Mouse (Mus musculus): Measurements from ENCODE around the gene Cxcl10.
"Not testable (repeated sequence)": the region's sequence is repeated elsewhere in the genome, so short reads cannot be mapped to it uniquely, and the experiment has no call there.

Cxcl10 gene

GRCm38 (mm10) chr5:92369151-92369994, 20.7 kb upstream of the Cxcl10 start:
- no peak for DNase-seq (ENCODE audit: low spot score)

- DNase-seq (ENCODE audit: low spot score) = no peak
These were observed 19.7 kb upstream of the Cxcl10 start for GRCm38 (mm10) chr5:92368392-92368791.

- DNase-seq (ENCODE audit: low spot score) = no peak
These were observed 17.9 kb upstream of the Cxcl10 start for GRCm38 (mm10) chr5:92366565-92366964.

- DNase-seq (ENCODE audit: low spot score) = no peak
These were observed 16.5 kb upstream of the Cxcl10 start for GRCm38 (mm10) chr5:92365146-92365705.

GRCm38 (mm10) chr5:92364011-92364410, 15.3 kb upstream of the Cxcl10 start:
- no peak for DNase-seq (ENCODE audit: low spot score)

- no peak for DNase-seq (ENCODE audit: low spot score)
These were observed 14.5 kb upstream of the Cxcl10 start for GRCm38 (mm10) chr5:92363179-92363578.

GRCm38 (mm10) chr5:92358767-92359455, 10.2 kb upstream of the Cxcl10 start:
- DNase-seq (ENCODE audit: low spot score) = no peak

- peak; percentile 69 for DNase-seq (ENCODE audit: low spot score)
These were observed 9.3 kb upstream of the Cxcl10 start for GRCm38 (mm10) chr5:92358033-92358432.

GRCm38 (mm10) chr5:92353517-92353916, 4.8 kb upstream of the Cxcl10 start:
- no peak for DNase-seq (ENCODE audit: low spot score)

- not testable (repeated sequence) for DNase-seq (ENCODE audit: low spot score)
These were observed 4.0 kb upstream of the Cxcl10 start for GRCm38 (mm10) chr5:92352716-92353115.

GRCm38 (mm10) chr5:92349731-92350130, 1.0 kb upstream of the Cxcl10 start:
- DNase-seq (ENCODE audit: low spot score) = no peak

- no peak for DNase-seq (ENCODE audit: low spot score)
These were observed 3.7 kb downstream of the Cxcl10 start for GRCm38 (mm10) chr5:92345006-92345405.

- DNase-seq (ENCODE audit: low spot score) = no peak
These were observed 8.1 kb downstream of the Cxcl10 start for GRCm38 (mm10) chr5:92340606-92341005.

GRCm38 (mm10) chr5:92336743-92337142, 11.9 kb downstream of the Cxcl10 start:
- DNase-seq (ENCODE audit: low spot score) = no peak

- no peak for DNase-seq (ENCODE audit: low spot score)
These were observed 16.3 kb downstream of the Cxcl10 start for GRCm38 (mm10) chr5:92332359-92332840.

GRCm38 (mm10) chr5:92331635-92332338, 16.9 kb downstream of the Cxcl10 start, which contains the start of gene Art3:
Gene Art3, plus strand, starts transcription at chr5:92331827.
- no peak for DNase-seq (ENCODE audit: low spot score)

GRCm38 (mm10) chr5:92331122-92331521, 17.6 kb downstream of the Cxcl10 start:
- DNase-seq (ENCODE audit: low spot score) = no peak

GRCm38 (mm10) chr5:92327929-92328328, 20.8 kb downstream of the Cxcl10 start, which contains the start of gene Cxcl9:
Gene Cxcl9, minus strand, starts transcription at chr5:92328079.
- DNase-seq (ENCODE audit: low spot score) = no peak

- DNase-seq (ENCODE audit: low spot score) = no peak
These were observed 21.3 kb downstream of the Cxcl10 start for GRCm38 (mm10) chr5:92327367-92327766.

- no peak for DNase-seq (ENCODE audit: low spot score)
These were observed 25.4 kb downstream of the Cxcl10 start for GRCm38 (mm10) chr5:92323264-92323663.

- no peak for DNase-seq (ENCODE audit: low spot score)
These were observed 26.1 kb downstream of the Cxcl10 start for GRCm38 (mm10) chr5:92322612-92323011.

All from testis, postnatal 10 days (tissue).